Mouse (Mus musculus): ENCODE measurements around the gene Akt1s1. TPM values are rescaled to one million over a fixed set of nuclear protein-coding genes. Genes with fewer than 3 reads are reported as not detected.

Gene Akt1s1
- total and polyA plus RNA-seq, 2 experiments from 2014 or later = 81.8 to 91.8 TPM

GRCm38 (mm10) chr7:44893197-44893596 is 44.4 kb downstream of the Akt1s1 start:
- H3K9me3 ChIP-seq (replicated peaks; ENCODE audit: control insufficient read depth, low read length) = no peaks in the 10 kb centered on the region
- ATAC-seq (ENCODE audit: insufficient read depth, low read depth) (no peak), DNase-seq (ENCODE audit: low spot score) (no peak)
- TF ChIP-seq EP300 (IDR thresholded peaks at IDR 0.05; ENCODE audit: low read depth) = no peak
- TF ChIP-seq CTCF (IDR thresholded peaks at IDR 0.05; ENCODE audit: low read depth) = no peak
- peak overlapping the region; percentile 71 for H3K27ac ChIP-seq (ENCODE audit: low read depth)
- H3K36me3 ChIP-seq (replicated peaks; ENCODE audit: control insufficient read depth, insufficient read depth, low read length) = no peaks in the 10 kb centered on the region; the same call in 1 of the 2 replicates
- H3K9ac ChIP-seq (replicated peaks; ENCODE audit: low read depth, low read length) = 0 out of 2 replicates have a peak overlapping the region, but pooled peaks have one; percentile 13
- no peaks in the 10 kb centered on the region for H3K27me3 ChIP-seq (ENCODE audit: control insufficient read depth, insufficient read depth, low read length)
- peaks cover 48% of the 10 kb centered on the region for H3K4me1 ChIP-seq (ENCODE audit: control insufficient read depth, insufficient read depth)
- 24% methylated on average over 8 of the region's 8 CpGs for WGBS
- peak overlapping the region; percentile 77; the same call in 1 of the 2 replicates for H3K4me3 ChIP-seq (ENCODE audit: low read depth, low read length)
- H3K4me2 ChIP-seq (ENCODE audit: low read depth, low read length) = peak overlapping the region; percentile 91

GRCm38 (mm10) chr7:44894175-44894574 is 45.4 kb downstream of the Akt1s1 start:
- Histone ChIP-seq H3K4me1 (ENCODE audit: control insufficient read depth, insufficient read depth) (peaks cover 39% of the 10 kb centered on the region), H3K9me3 (replicated peaks; ENCODE audit: control insufficient read depth, low read length) (no peaks in the 10 kb centered on the region), H3K4me3 (ENCODE audit: low read depth, low read length) (no peak overlapping the region), H3K27me3 (ENCODE audit: control insufficient read depth, insufficient read depth, low read length) (no peaks in the 10 kb centered on the region), H3K27ac (ENCODE audit: low read depth) (no peak overlapping the region), H3K9ac (replicated peaks; ENCODE audit: low read depth, low read length) (no peak overlapping the region), H3K36me3 (replicated peaks; ENCODE audit: control insufficient read depth, insufficient read depth, low read length) (no peaks in the 10 kb centered on the region; the same call in 1 of the 2 replicates), H3K4me2 (ENCODE audit: low read depth, low read length) (no peak overlapping the region)
- no peak for ATAC-seq (ENCODE audit: insufficient read depth, low read depth)
- no peak for DNase-seq (ENCODE audit: low spot score)
- no peak for TF ChIP-seq CTCF (IDR thresholded peaks at IDR 0.05; ENCODE audit: low read depth)
- no peak for TF ChIP-seq EP300 (IDR thresholded peaks at IDR 0.05; ENCODE audit: low read depth)
- 83% methylated on average over 3 of the region's 3 CpGs for WGBS

- Histone ChIP-seq H3K4me3 (ENCODE audit: low read depth, low read length) (peak overlapping the region; percentile 69; the same call in 1 of the 2 replicates), H3K9me3 (replicated peaks; ENCODE audit: control insufficient read depth, low read length) (no peaks in the 10 kb centered on the region), H3K27ac (ENCODE audit: low read depth) (no peak overlapping the region), H3K36me3 (replicated peaks; ENCODE audit: control insufficient read depth, insufficient read depth, low read length) (peaks cover 9% of the 10 kb centered on the region), H3K4me1 (ENCODE audit: control insufficient read depth, insufficient read depth) (peaks cover 33% of the 10 kb centered on the region), H3K4me2 (ENCODE audit: low read depth, low read length) (peak overlapping the region; percentile 82), H3K27me3 (ENCODE audit: control insufficient read depth, insufficient read depth, low read length) (no peaks in the 10 kb centered on the region), H3K9ac (replicated peaks; ENCODE audit: low read depth, low read length) (no peak overlapping the region)
- WGBS = 72% methylated on average over 7 of the region's 7 CpGs
- TF ChIP-seq CTCF (IDR thresholded peaks at IDR 0.05; ENCODE audit: low read depth) (no peak), EP300 (IDR thresholded peaks at IDR 0.05; ENCODE audit: low read depth) (no peak)
- no peak for DNase-seq (ENCODE audit: low spot score)
- ATAC-seq (ENCODE audit: insufficient read depth, low read depth) = no peak
Measured at GRCm38 (mm10) chr7:44895206-44895592, 46.4 kb downstream of the Akt1s1 start.

GRCm38 (mm10) chr7:44895593-44896434 is 47.0 kb downstream of the Akt1s1 start, which contains the start of gene Fuz:
Fuz (plus strand) TSS chr7:44896079.
- H3K4me1 ChIP-seq (ENCODE audit: control insufficient read depth, insufficient read depth) = peaks cover 28% of the 10 kb centered on the region
- H3K27me3 ChIP-seq (ENCODE audit: control insufficient read depth, insufficient read depth, low read length) = no peaks in the 10 kb centered on the region
- peak within 1 kb of the TSS; percentile 82 for H3K4me2 ChIP-seq (ENCODE audit: low read depth, low read length)
- no peaks in the 10 kb centered on the region for H3K9me3 ChIP-seq (replicated peaks; ENCODE audit: control insufficient read depth, low read length)
- peak; percentile 59 for TF ChIP-seq CTCF (IDR thresholded peaks at IDR 0.05; ENCODE audit: low read depth)
- TF ChIP-seq EP300 (IDR thresholded peaks at IDR 0.05; ENCODE audit: low read depth) = peak; percentile 69
- peak within 1 kb of the TSS; percentile 78 for H3K27ac ChIP-seq (ENCODE audit: low read depth)
- peak within 1 kb of the TSS; percentile 62 for H3K9ac ChIP-seq (replicated peaks; ENCODE audit: low read depth, low read length)
- WGBS = 2% methylated on average over 34 of the region's 34 CpGs
- H3K4me3 ChIP-seq (ENCODE audit: low read depth, low read length) = peak within 1 kb of the TSS; percentile 69
- H3K36me3 ChIP-seq (replicated peaks; ENCODE audit: control insufficient read depth, insufficient read depth, low read length) = peaks cover 15% of the 10 kb centered on the region
- peak; percentile 96 for DNase-seq (ENCODE audit: low spot score)
- ATAC-seq (ENCODE audit: insufficient read depth, low read depth) = peak; percentile 63

- TF ChIP-seq CTCF (IDR thresholded peaks at IDR 0.05; ENCODE audit: low read depth) (no peak), EP300 (IDR thresholded peaks at IDR 0.05; ENCODE audit: low read depth) (no peak)
- ATAC-seq (ENCODE audit: insufficient read depth, low read depth) (no peak), DNase-seq (ENCODE audit: low spot score) (no peak)
- Histone ChIP-seq H3K9me3 (replicated peaks; ENCODE audit: control insufficient read depth, low read length) (no peaks in the 10 kb centered on the region), H3K4me3 (ENCODE audit: low read depth, low read length) (peak overlapping the region; percentile 69), H3K9ac (replicated peaks; ENCODE audit: low read depth, low read length) (peak overlapping the region; percentile 62), H3K27ac (ENCODE audit: low read depth) (peak overlapping the region; percentile 78), H3K36me3 (replicated peaks; ENCODE audit: control insufficient read depth, insufficient read depth, low read length) (peaks cover 16% of the 10 kb centered on the region), H3K4me2 (ENCODE audit: low read depth, low read length) (peak overlapping the region; percentile 82), H3K4me1 (ENCODE audit: control insufficient read depth, insufficient read depth) (peaks cover 21% of the 10 kb centered on the region), H3K27me3 (ENCODE audit: control insufficient read depth, insufficient read depth, low read length) (no peaks in the 10 kb centered on the region)
- 22% methylated on average over 10 of the region's 10 CpGs for WGBS
Measured at GRCm38 (mm10) chr7:44896499-44896898, 47.7 kb downstream of the Akt1s1 start.

All from heart, postnatal 0 days (tissue).